Mouse (Mus musculus): ENCODE results near the gene Ank2.
"Not testable (repeated sequence)": the region's sequence is repeated elsewhere in the genome, so short reads cannot be mapped to it uniquely, and the experiment has no call there.

Ank2 gene

GRCm38 (mm10) chr3:127350602-127351362 lies 148.4 kb downstream of the Ank2 start:
- no peak for DNase-seq

- no peak for DNase-seq
Measured at GRCm38 (mm10) chr3:127348926-127349325, 150.2 kb downstream of the Ank2 start.

DNA sequence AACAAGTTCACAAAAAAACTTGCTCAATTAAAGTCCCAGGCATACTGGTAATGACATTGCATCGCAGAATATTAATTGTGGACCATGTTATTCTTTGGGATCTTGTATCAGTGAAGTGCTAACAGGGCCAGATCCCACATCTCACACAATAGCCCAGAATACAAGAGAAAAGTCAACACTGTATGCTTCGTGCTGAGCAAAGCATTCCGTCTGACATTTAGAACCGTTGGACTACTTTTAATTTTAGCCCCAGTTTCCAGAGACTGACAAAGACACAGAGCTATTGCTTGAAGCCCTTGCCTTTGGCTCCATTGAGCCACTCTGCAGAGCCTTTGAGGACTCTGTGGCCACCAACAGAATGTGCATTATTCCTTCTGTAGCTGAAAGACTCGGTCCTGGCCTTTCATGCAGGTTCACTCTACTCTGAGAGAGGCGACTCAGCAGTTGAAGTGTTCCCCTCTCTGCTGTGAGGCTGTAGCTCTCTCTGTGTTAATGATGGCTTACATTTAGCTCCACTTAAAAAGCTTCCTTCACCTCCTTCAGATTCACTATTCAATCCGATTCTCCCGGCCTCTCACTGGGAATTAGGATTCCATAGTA lies 153.2 kb downstream of the Ank2 start:
- no peak for DNase-seq

- DNase-seq = no peak
Measured at GRCm38 (mm10) chr3:127341300-127341699, 157.8 kb downstream of the Ank2 start.

DNA sequence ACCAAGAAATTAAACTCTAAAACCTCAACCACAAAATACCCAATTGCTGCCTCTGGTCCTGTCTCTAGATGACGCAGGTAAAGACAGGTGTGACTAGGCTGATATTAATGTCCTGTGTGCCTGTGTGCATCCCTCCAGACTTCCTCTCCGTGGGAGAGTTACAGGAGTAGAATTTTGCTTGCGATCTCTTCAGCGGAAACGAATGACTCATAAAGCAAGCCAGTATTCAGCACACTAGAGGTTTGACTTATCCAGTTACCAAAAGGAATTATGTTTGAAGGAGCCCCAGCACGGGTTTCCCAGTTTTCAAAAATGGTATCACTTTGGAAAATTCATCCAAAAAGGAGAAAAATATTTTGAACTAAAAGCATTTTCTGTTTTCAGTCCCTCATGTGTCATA lies 164.3 kb downstream of the Ank2 start:
- no peak for DNase-seq

GRCm38 (mm10) chr3:127331562-127331961 lies 167.6 kb downstream of the Ank2 start:
- DNase-seq = no peak

GRCm38 (mm10) chr3:127326355-127326754 lies 172.8 kb downstream of the Ank2 start:
- DNase-seq = no peak

DNA sequence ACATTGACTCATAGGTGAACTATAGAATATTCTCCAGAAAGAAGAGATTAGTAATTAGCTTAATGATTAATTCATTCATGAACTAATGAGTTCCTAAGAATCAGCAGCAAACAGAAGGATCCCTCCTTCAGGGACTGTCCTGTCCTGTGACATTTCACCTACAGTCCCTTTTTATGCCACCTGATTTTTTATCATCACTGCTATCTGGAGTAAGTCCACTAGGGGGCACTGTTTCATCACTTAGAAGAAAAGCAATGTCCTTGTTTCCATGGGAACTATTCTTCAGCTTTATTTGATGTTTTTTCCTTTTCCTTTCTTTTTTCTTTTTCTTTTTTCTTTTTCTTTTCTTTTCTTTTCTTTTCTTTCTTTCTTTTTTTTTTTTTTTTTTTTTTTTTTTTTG lies 176.3 kb downstream of the Ank2 start:
- DNase-seq = no peak

- DNase-seq = no peak
Measured at GRCm38 (mm10) chr3:127321645-127322044, 177.5 kb downstream of the Ank2 start.

DNA sequence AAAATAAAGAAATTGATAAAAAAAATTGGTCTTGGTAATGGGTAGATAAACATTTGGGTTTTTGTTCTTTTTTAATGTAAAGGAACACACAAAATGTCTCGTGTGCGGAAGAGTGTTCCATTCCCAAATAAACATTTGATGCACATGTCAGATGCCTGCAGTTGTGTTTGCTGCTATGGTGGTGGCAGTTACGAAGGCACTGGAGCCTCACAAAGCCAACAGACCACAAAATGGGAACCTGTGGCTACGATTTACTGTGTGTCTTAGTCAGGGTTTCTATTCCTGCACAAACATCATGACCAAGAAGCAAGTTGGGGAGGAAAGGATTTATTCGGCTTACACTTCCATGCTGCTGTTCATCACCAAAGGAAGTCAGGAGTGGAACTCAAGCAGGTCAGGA lies 178.1 kb downstream of the Ank2 start:
- not testable (repeated sequence) for DNase-seq

DNA sequence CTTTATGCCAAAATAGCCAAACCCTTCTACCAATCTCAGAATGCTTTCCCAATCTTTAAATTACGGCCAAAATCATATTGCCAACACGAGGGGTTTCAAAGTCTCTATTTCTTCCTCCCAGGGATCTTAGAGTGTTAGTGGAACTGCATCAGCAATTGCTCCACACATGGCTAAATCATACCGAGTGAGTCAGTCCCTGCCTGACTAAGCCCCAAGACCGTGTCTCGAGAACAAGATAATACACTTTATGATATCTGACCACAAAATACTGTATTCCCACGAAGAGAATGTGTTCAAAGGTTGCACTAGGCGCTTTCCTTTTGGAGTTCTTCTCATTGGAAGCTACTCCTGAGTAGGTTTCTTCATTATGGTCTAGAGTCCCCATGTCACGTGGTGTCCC lies 178.8 kb downstream of the Ank2 start:
- DNase-seq = no peak

DNA sequence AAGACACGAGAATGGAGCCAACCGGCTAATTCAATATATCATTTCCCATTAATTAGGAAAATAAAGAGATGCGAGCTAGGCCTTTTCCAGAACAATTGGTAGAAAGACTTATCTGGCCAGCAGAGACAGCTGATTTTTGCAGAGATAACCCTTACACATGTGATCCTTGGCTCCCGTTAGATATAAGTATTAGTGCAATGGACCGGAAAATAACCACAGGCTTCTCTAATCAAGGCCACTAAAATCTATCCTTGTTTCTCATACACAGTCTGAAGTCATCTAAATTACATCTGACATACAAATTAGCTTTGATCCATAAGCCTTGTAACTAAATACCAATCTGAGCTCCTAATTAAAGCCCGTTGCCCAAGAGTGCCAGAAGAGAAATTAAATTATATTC lies 181.5 kb downstream of the Ank2 start:
- DNase-seq = no peak

GRCm38 (mm10) chr3:127316717-127317116 lies 182.4 kb downstream of the Ank2 start:
- DNase-seq = no peak

DNA sequence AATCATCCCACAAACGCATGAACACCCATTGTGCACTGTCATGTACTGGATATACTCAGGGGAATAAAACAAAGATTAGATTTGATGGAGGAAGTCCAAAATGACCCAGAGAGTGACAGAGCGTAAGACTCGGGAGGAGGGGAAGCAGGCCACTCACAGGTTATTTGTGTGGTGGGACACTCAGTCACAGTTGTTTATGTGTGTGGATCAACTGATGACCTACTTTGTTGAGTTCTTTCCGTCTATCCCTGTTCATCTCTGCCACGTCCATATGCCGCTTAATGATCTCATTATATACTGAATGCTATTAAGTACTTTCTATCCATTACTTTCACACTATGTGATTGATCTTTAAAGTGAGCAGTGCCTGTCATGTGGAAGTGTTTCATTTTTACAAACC lies 187.6 kb downstream of the Ank2 start:
- no peak for DNase-seq

DNA sequence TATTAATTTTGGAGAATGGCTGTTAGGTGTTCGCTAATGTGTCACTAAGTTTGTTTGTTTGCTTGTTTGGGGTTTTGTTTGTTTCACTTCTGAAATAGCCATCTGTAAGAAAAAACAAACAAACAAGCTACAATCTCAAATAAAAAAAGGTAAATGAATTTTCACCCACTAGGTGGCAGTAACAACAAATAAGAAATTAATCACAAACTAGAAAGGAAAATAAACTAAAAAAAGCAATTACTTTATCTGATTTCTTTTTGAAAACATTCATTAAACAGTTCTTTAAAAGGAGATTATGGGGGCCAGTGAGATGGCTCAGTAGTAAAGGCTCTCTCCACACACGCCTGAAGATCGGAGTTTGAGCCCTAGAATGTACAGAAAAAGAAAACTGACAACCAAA lies 189.1 kb downstream of the Ank2 start:
- DNase-seq = no peak

DNA sequence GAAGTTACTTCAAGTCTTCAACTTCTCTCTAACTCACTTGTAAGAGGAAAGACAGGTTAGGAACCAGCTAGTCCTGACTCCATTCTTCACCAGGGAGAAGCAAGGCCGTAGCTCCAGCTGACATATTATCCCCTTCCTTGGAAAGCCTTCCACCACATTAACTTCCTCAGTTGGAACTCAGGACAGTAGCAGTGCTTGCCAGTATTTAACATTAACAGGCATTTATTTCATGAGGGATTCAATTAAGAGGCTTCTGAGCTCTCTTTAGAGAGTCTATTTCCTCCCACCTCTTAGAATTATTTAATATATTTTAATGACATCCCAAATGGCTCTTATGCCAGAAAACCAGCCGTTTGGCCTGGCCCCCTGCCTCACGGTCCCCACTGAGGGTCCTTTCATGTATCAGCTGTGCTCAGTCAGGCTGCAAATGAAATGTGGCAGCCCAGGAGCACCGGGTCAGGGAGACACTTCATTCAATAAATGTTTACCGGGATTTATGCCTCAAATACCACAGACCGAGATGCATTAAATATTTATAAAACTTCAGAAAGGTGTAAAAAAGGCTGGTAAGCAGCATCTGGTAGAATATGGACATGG lies 195.1 kb downstream of the Ank2 start:
- DNase-seq = no peak

DNA sequence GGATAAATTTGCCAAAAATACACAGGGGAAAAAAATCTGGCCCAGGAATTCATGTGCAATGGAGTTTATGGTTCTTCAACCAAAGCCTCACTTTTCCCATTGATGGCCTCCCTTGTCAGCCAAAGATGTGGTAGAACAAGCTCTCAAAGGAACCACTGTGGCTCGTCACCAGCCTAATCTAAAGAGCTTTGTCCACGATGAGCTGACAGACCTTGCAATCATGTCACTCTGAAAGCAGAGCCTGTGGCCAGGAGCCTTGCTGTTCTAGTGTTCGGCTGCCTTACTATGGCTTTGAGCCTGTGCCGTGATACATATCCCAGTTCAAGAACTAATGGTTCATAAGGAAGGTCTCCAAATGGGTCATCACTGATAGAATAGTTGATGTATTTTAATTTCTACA lies 196.1 kb downstream of the Ank2 start:
- DNase-seq = no peak

DNA sequence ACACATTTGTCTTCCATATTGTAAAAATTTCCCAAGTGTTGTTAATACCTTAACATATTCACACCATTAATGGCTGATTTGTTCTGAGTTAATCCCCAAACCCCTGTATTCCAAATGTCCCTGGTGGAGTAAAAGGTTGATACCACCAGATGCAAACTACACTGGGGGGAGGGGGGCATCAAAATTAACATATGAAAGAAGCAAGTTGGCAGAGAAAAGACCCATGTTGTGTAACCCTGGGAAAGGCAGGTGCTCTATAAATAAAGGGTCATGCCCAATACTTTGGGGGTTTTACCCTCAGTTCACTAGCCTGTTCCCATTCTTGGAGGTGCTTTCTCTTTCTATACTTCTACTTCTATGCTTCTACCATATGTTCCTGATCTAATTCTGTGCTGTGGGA lies 198.4 kb downstream of the Ank2 start:
- no peak for DNase-seq

- no peak for DNase-seq
Measured at GRCm38 (mm10) chr3:127295921-127296320, 203.2 kb downstream of the Ank2 start.

DNA sequence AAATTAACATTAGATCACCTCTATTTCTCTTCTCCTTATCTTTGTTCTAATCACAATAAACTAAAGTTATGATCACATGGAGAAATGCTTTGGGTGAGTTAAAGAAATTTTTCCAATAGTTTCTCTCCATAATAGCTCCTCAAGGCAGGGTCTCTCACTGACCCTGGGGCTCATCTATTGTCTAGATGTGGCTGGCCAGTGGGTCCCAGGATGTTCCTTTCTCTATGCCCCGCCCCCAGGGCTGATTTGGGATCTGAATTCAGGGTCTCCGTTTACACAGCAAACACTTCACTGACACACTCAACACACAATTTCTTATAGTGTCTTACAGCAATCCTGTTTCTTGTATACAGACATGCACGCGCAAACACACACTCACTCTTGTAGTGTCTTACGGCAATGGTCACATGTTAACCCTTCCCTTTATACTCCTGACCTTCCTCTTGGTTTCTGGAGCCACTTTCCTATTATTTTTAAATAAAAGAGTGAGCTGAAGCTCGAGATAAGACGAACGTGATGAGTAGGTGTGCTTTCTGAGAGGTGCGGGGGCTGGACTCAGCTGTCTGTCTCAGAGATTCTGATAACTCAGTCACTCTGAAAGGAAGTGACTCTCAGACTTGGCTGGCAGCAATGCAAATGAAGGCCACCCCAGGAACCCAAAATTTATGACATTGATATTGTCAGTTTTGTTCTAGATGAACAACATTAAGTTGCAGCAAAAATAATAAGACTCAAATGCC lies 204.4 kb downstream of the Ank2 start:
- DNase-seq = no peak

GRCm38 (mm10) chr3:127294079-127294478 lies 205.1 kb downstream of the Ank2 start:
- DNase-seq = no peak

- DNase-seq = peak; percentile 82
Measured at GRCm38 (mm10) chr3:127293479-127293874, 205.7 kb downstream of the Ank2 start.

DNA sequence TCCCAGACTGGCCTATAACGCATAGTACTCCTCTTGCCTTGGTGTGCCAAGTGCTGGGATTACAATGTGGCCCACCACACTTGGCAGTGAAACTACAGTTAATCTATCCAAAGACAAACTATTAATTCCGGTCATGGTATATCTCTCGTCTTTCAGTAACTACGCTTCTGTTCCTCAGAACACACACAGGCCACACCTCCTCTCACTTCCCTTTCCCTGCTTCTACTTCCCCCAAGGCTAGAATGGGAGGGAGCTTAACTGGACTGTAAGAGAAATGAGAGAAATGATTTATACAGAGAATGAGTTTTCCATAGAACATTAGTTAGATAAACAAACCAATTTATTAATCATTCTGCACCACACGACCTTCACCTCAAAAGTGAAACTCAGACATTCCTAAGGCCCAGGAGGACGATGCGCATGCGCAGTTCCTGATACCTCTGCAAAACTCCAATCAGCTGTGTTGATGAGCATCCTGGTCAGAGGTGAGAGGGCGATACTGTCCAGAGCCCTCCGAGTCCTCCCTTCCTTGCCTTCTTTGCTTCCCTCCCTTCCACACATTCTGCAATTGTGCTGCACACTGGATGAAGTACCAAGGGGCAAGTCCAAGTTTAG lies 206.2 kb downstream of the Ank2 start:
- DNase-seq = no peak
